Mouse (Mus musculus): ENCODE measurements at regions not wholly inside any gene's neighbourhood (a gene's known extent, or its start where the extent isn't known, plus 50 kb on each side); places are given as distances from the start of the nearest gene placed in this dataset.

DNA sequence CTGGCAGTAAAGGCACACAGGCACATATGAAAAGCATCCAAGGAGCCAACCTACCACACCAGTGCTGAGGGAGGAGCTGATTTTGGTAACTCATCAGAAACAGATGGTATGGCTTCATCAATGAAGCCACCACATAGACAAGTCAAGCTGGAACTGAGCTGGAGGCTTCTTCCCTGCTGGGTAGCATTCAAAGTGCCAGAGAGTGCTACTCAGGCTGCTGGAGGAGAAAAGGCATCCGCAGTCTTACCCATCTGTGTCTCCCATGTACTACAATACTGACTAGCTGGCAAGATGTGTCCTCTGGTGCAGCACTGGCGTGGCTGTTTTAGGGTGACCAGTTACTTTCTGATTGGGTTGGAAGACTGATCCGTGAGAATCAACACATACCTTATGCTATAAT, 87.3 kb downstream of the Fam76b start:
- TF ChIP-seq CTCF (IDR thresholded peaks at IDR 0.05; ENCODE audit: control insufficient read depth, insufficient read depth, insufficient read length) (no peak), USF1 (IDR thresholded peaks at IDR 0.05; ENCODE audit: low read depth) (no peak), CEBPB (IDR thresholded peaks at IDR 0.05; ENCODE audit: low read depth) (no peak), MAX (IDR thresholded peaks at IDR 0.05) (no peak)

Measured in C2C12 (cell line).